Mouse (Mus musculus) CH12.LX (cell line): ENCODE results near the gene Mars2. TPM values are rescaled to one million over a fixed set of nuclear protein-coding genes. Genes with fewer than 3 reads are reported as not detected.

ENCODE experiments used
- DNase-seq: peaks from one replicate; pipeline ENCODE4 v3.0.0-alpha.2; 2013; ENCODE audit errors: extremely low read depth
- H3K27ac ChIP-seq: 2 replicates; pipeline ENCODE4 v1.5.1; 2012; ENCODE audit warnings: low read depth, mild to moderate bottlenecking, control low read depth, moderate library complexity; ENCODE audit not compliant: insufficient read depth
- H3K27me3 ChIP-seq: replicated peaks from 2 replicates; pipeline ENCODE3; 2012; ENCODE audit warnings: inconsistent platforms
- H3K36me3 ChIP-seq, 2 experiments: replicated peaks in 1 of 2; 2 replicates each; pipeline versions ENCODE3 to v1.6.1; 2012; ENCODE audit warnings: inconsistent platforms in 1 of 2, low read length in 1 of 2, mild to moderate bottlenecking in 1 of 2, mixed read lengths in 1 of 2, moderate library complexity in 1 of 2; ENCODE audit not compliant: control insufficient read depth in 1 of 2, insufficient read depth in 1 of 2
- H3K4me1 ChIP-seq, 2 experiments: 2 replicates each; pipeline ENCODE4 v1.6.1; 2012; ENCODE audit warnings: inconsistent platforms in 1 of 2, moderate library complexity in 1 of 2; ENCODE audit not compliant: insufficient read depth in 2 of 2, control insufficient read depth in 1 of 2
- H3K4me2 ChIP-seq: 2 replicates; pipeline ENCODE4 v1.6.1; 2012; ENCODE audit warnings: low read depth, mild to moderate bottlenecking, control low read depth; ENCODE audit not compliant: poor library complexity, insufficient read depth, severe bottlenecking
- H3K4me3 ChIP-seq, 3 experiments: fragments of 150-350 bp in 1 of 3; sonication (generic) in 1 of 3; replicated peaks in 1 of 3; 2 replicates each; pipeline versions ENCODE3 to v1.5.1; 2011 to 2012; ENCODE audit warnings: low read depth in 2 of 3, low read length in 2 of 3, mild to moderate bottlenecking in 2 of 3, moderate library complexity in 2 of 3, control low read depth in 1 of 3, improper control_type of control experiment in 1 of 3, inconsistent platforms in 1 of 3, mixed read lengths in 1 of 3; ENCODE audit not compliant: poor library complexity in 1 of 3
- H3K79me2 ChIP-seq: replicated peaks from 2 replicates; pipeline ENCODE4 v1.6.1; 2012; ENCODE audit warnings: mild to moderate bottlenecking, moderate library complexity; ENCODE audit not compliant: control insufficient read depth, poor library complexity, insufficient read depth, severe bottlenecking; ENCODE audit errors: extremely low read depth
- H3K9ac ChIP-seq: 2 replicates; pipeline ENCODE4 v1.6.1; 2012; ENCODE audit warnings: low read depth, mild to moderate bottlenecking, control low read depth, moderate library complexity; ENCODE audit not compliant: insufficient read depth
- H3K9me3 ChIP-seq: replicated peaks from 2 replicates; pipeline ENCODE3; 2012; ENCODE audit warnings: low read length, inconsistent platforms, mixed read lengths
- CHD1 ChIP-seq: IDR thresholded peaks from 2 replicates; pipeline ENCODE4 v1.6.1; 2012; ENCODE audit warnings: low read depth, low read length, improper control_type of control experiment, inconsistent platforms
- CTCF ChIP-seq, 2 experiments: IDR thresholded peaks in 1 of 2; conservative IDR thresholded peaks in 1 of 2; 2 replicates each; pipeline ENCODE4 v1.5.1; 2011 to 2012; ENCODE audit warnings: low read depth in 2 of 2, low read length in 2 of 2, improper control_type of control experiment in 1 of 2, inconsistent platforms in 1 of 2, mild to moderate bottlenecking in 1 of 2, moderate library complexity in 1 of 2
- EP300 ChIP-seq: IDR thresholded peaks from 2 replicates; pipeline ENCODE4 v1.6.1; 2011; ENCODE audit warnings: low read length, improper control_type of control experiment
- ETS1 ChIP-seq: conservative IDR thresholded peaks from 2 replicates; pipeline ENCODE4 v1.6.1; 2012; ENCODE audit warnings: low read depth, mild to moderate bottlenecking, inconsistent platforms, low read length, improper control_type of control experiment, moderate library complexity
- GABPA ChIP-seq: IDR thresholded peaks from 2 replicates; pipeline ENCODE4 v1.6.1; 2012; ENCODE audit warnings: low read depth, low read length, improper control_type of control experiment, inconsistent platforms; ENCODE audit not compliant: insufficient replicate concordance
- HCFC1 ChIP-seq: IDR thresholded peaks from 2 replicates; pipeline ENCODE4 v1.6.1; 2012; ENCODE audit warnings: low read depth, mild to moderate bottlenecking, inconsistent platforms, low read length, improper control_type of control experiment
- IRF4 ChIP-seq: IDR thresholded peaks from 2 replicates; pipeline ENCODE4 v1.6.1; 2014; ENCODE audit warnings: low read depth, mild to moderate bottlenecking, inconsistent platforms, low read length, improper control_type of control experiment
- JUN ChIP-seq: IDR thresholded peaks from 2 replicates; pipeline ENCODE4 v1.6.1; 2011; ENCODE audit warnings: low read depth, mild to moderate bottlenecking, low read length, improper control_type of control experiment, moderate library complexity; ENCODE audit not compliant: insufficient read depth
- JUND ChIP-seq: conservative IDR thresholded peaks from 2 replicates; pipeline ENCODE4 v1.6.1; 2011; ENCODE audit warnings: low read depth, low read length, improper control_type of control experiment
- KAT2A ChIP-seq: IDR thresholded peaks from 2 replicates; pipeline ENCODE4 v1.6.1; 2012; ENCODE audit warnings: low read length, improper control_type of control experiment, inconsistent platforms; ENCODE audit not compliant: insufficient replicate concordance
- MAFK ChIP-seq: IDR thresholded peaks from 2 replicates; pipeline ENCODE4 v1.6.1; 2011; ENCODE audit warnings: low read length, improper control_type of control experiment; ENCODE audit not compliant: insufficient replicate concordance
- MAZ ChIP-seq: IDR thresholded peaks from 2 replicates; pipeline ENCODE4 v1.6.1; 2012; ENCODE audit warnings: low read depth, mild to moderate bottlenecking, inconsistent platforms, low read length, improper control_type of control experiment, moderate library complexity
- MEF2A ChIP-seq: IDR thresholded peaks from 2 replicates; pipeline ENCODE4 v1.6.1; 2014; ENCODE audit warnings: low read depth, mild to moderate bottlenecking, inconsistent platforms, low read length, improper control_type of control experiment, borderline replicate concordance
- MYC ChIP-seq: IDR thresholded peaks from 2 replicates; pipeline ENCODE4 v1.6.1; 2011; ENCODE audit warnings: low read depth, mild to moderate bottlenecking, improper control_type of control experiment, low read length
- NELFE ChIP-seq: IDR thresholded peaks from 2 replicates; pipeline ENCODE4 v1.6.1; 2011; ENCODE audit warnings: low read depth, low read length, improper control_type of control experiment
- NRF1 ChIP-seq: IDR thresholded peaks from 2 replicates; pipeline ENCODE4 v1.6.1; 2014; ENCODE audit warnings: low read depth, mild to moderate bottlenecking, inconsistent platforms, low read length, improper control_type of control experiment, moderate library complexity
- POLR2AphosphoS2 ChIP-seq: IDR thresholded peaks from 2 replicates; pipeline ENCODE4 v1.6.1; 2011; ENCODE audit warnings: low read depth, low read length, improper control_type of control experiment
- RAD21 ChIP-seq: IDR thresholded peaks from 2 replicates; pipeline ENCODE4 v1.6.1; 2011; ENCODE audit warnings: low read depth, mild to moderate bottlenecking, low read length, improper control_type of control experiment, moderate library complexity
- RCOR1 ChIP-seq: conservative IDR thresholded peaks from 2 replicates; pipeline ENCODE4 v1.6.1; 2012; ENCODE audit warnings: low read depth, mild to moderate bottlenecking, inconsistent platforms, low read length, improper control_type of control experiment
- SMC3 ChIP-seq: IDR thresholded peaks from 2 replicates; pipeline ENCODE4 v1.6.1; 2011; ENCODE audit warnings: low read depth, low read length, improper control_type of control experiment
- UBTF ChIP-seq: IDR thresholded peaks from 2 replicates; pipeline ENCODE4 v1.6.1; 2012; ENCODE audit warnings: low read depth, mild to moderate bottlenecking, inconsistent platforms, low read length, improper control_type of control experiment, moderate library complexity
- USF1 ChIP-seq: IDR thresholded peaks from 2 replicates; pipeline ENCODE4 v1.6.1; 2014; ENCODE audit warnings: low read depth, mild to moderate bottlenecking, inconsistent platforms, low read length, improper control_type of control experiment
- ZC3H11A ChIP-seq: IDR thresholded peaks from 2 replicates; pipeline ENCODE4 v1.6.1; 2012; ENCODE audit warnings: low read depth, mild to moderate bottlenecking, inconsistent platforms, low read length, improper control_type of control experiment
- ZKSCAN1 ChIP-seq: IDR thresholded peaks from 2 replicates; pipeline ENCODE4 v1.6.1; 2012; ENCODE audit warnings: low read depth, inconsistent platforms, low read length, improper control_type of control experiment, borderline replicate concordance
- ZMIZ1 ChIP-seq: IDR thresholded peaks from 2 replicates; pipeline ENCODE4 v1.6.1; 2012; ENCODE audit warnings: low read depth, mild to moderate bottlenecking, inconsistent platforms, low read length, improper control_type of control experiment
- dilution Hi-C: fragments of 300-500 bp; cut with MboI; formaldehyde crosslinking; loops from 2 replicates; pipeline ENCODE4 v1.14.3; 2020; ENCODE audit warnings: low sequenced_read_pairs; ENCODE audit not compliant: extremely low pct_unique_long_range_greater_than_20kb, extremely low pct_ligation_motif_present
- in situ Hi-C: fragments of 300-500 bp; cut with MboI; formaldehyde crosslinking; loops from 3 replicates; pipeline ENCODE4 v1.14.3; 2019; ENCODE audit warnings: low sequenced_read_pairs, low pct_ligation_motif_present, low pct_unique_long_range_greater_than_20kb, mixed read lengths
- polyA plus RNA-seq: library from polyadenylated mRNA; unstranded; fragments of >175 nt; gene quantifications from 2 replicates; pipeline ENCODE4 v1.2.1, GENCODE M21; 2012; ENCODE audit warnings: low read depth; ENCODE audit not compliant: insufficient read length
- total RNA-seq, 2 experiments: library from RNA; depleted of rRNA; stranded (reverse); fragments of 300-350 nt in 1 of 2; fragments of >200 nt in 1 of 2; gene quantifications; 2 replicates each; pipeline ENCODE4 v1.2.3; 2012 to 2014

Gene Mars2
- total and polyA plus RNA-seq, 3 experiments: 3.7 to 5.6 (median 4.5) TPM

DNA sequence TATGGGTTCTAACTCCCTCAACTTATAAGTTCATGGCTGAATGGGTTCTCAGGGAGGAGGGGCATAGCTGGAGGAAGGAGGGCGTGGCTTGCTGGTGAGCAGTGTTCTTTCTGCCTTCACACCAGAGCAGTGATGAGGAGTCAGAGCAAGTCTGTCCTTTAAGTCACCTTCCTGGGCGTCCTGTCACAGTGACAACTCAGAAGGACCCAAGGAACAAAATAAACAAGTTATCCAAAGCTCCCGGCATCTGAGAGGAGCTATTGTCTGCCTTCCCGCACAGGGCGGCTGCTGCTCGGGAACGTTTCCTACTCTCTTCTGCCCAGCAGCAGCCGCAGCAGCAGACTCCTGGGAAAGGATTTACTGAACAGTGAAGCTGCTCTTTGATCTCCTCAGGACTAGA lies 45.0 kb upstream of the Mars2 start:
- TF ChIP-seq ZMIZ1: no peak
- TF ChIP-seq IRF4: no peak
- no peak for TF ChIP-seq MEF2A
- no peak for TF ChIP-seq USF1
- TF ChIP-seq GABPA: no peak
- Histone ChIP-seq H3K4me1 (no peaks in the 10 kb centered on the region), H3K9me3 (no peaks in the 10 kb centered on the region), H3K27ac (no peak overlapping the region), H3K4me2 (no peak overlapping the region), H3K79me2 (no peaks in the 10 kb centered on the region), H3K27me3 (no peaks in the 10 kb centered on the region), H3K4me3 (no peak overlapping the region), H3K36me3 (no peaks in the 10 kb centered on the region), H3K9ac (no peak overlapping the region)
- DNase-seq: no peak
- in situ Hi-C loops: no loop called here
- dilution Hi-C loops: no loop called here

DNA sequence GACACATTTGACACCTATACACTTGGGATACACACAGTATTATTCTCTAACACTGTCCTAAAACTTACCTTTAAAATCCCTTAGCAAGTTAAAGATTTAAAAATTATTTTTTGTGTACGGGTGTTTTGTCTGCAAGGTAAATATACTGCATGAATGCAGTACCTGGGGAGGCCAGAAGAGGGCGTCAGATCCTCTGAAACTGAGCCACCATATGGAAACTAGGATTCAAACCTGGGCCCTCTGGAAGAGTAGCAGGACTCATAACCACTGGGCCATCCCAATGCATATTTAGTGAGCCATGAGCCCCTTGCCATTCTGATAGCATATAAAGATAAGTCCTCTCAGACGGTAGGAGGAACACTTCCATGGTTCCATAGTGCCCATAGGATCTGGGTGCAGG lies 44.2 kb upstream of the Mars2 start:
- Histone ChIP-seq H3K79me2 (no peaks in the 10 kb centered on the region), H3K27me3 (no peaks in the 10 kb centered on the region), H3K4me1 (no peaks in the 10 kb centered on the region), H3K4me2 (no peak overlapping the region), H3K4me3 (no peak overlapping the region), H3K36me3 (no peaks in the 10 kb centered on the region), H3K27ac (no peak overlapping the region), H3K9me3 (no peaks in the 10 kb centered on the region), H3K9ac (no peak overlapping the region)
- dilution Hi-C loops (no loop called here), in situ Hi-C loops (no loop called here)
- TF ChIP-seq POLR2AphosphoS2: no peak
- TF ChIP-seq MAZ: no peak
- no peak for TF ChIP-seq JUND
- TF ChIP-seq HCFC1: no peak
- no peak for TF ChIP-seq NRF1
- TF ChIP-seq ZKSCAN1: no peak
- TF ChIP-seq KAT2A: no peak
- peak; percentile 71 to 91 for TF ChIP-seq CTCF (conservative IDR thresholded peaks at IDR 0.05 in 1 of 2, IDR thresholded peaks at IDR 0.05 in 1 of 2; ENCODE audit: low read depth in 2 of 2, low read length in 2 of 2)
- TF ChIP-seq RAD21: peak; percentile 56
- peak; percentile 60 for TF ChIP-seq SMC3
- no peak for TF ChIP-seq ZC3H11A
- DNase-seq: peak; percentile 22

DNA sequence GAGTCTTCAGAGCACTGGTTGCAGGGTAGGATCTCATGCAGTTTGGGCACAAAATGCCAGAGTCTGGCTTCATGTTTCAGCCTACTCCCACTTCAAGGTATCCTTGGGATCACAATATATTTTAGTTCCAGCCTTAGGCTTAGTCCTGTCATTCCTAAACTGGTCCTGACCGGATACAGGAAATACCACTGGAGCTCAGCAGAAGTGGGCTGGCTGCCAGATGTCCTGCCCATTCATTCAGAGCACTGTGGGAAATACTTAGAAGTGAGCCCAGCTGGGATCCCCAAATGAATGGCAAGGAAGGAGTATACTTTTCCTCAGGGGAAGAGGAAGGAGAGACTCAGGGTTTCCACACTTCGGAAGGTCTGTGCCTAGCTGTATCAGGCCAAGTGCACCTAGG lies 43.7 kb upstream of the Mars2 start:
- Histone ChIP-seq H3K4me3 (no peak overlapping the region), H3K27ac (no peak overlapping the region), H3K9me3 (no peaks in the 10 kb centered on the region), H3K9ac (no peak overlapping the region), H3K79me2 (no peaks in the 10 kb centered on the region), H3K4me2 (no peak overlapping the region), H3K27me3 (no peaks in the 10 kb centered on the region), H3K36me3 (no peaks in the 10 kb centered on the region), H3K4me1 (no peaks in the 10 kb centered on the region)
- in situ Hi-C loops: no loop called here
- no peak for DNase-seq
- dilution Hi-C loops: no loop called here
- TF ChIP-seq MAFK (no peak), NELFE (no peak), KAT2A (no peak), HCFC1 (no peak), RCOR1 (no peak), NRF1 (no peak), IRF4 (no peak), ETS1 (no peak), CHD1 (no peak), JUN (no peak), EP300 (no peak), RAD21 (no peak), SMC3 (no peak), UBTF (no peak), MYC (no peak)
